Mouse (Mus musculus): ENCODE data around the gene Ctcf. TPM values are rescaled to one million over a fixed set of nuclear protein-coding genes. Genes with fewer than 3 reads are reported as not detected.

Ctcf gene
- total and polyA plus RNA-seq, 2 experiments from 2014 or later = 52.5 to 86.0 TPM

DNA sequence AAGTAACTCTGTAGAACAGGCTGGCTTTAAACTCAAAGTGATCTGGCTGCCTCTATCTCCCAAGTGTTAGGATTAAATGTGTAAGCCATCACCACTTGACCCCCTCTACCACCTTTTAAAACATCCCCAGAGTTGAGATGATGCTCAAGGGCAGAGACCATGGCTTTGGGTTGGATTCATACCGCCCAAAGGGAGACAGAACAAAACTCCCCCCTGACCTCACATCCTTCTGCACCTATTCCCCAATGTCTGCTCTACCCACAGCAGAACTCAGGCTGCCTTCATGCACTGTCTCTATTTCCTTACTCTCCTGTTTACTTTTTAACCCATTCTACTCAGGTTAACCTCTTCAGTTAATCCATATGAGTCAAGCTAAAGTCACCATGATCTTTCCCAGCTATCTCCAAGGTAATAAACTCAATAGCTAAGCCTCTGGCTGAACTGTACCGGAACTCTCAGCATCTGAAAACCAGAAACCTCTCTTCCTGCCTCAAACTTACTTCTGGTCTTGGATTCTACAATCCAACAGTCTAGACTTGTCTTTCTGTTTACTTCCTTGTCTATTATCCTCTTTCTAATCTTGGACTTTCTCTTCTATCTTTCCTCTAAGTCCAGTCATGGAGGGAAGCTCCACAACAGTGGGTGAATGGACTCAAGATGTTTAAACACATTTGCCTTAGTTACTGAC is 1.5 kb upstream of the Ctcf start:
- WGBS = 89% methylated on average over 2 of the region's 2 CpGs
- Histone ChIP-seq H3K27me3 (ENCODE audit: insufficient read depth, low read length) (no peaks in the 10 kb centered on the region), H3K9ac (no peak overlapping the region), H3K36me3 (ENCODE audit: insufficient read depth) (no peaks in the 10 kb centered on the region), H3K4me3 (ENCODE audit: low read depth, low read length) (no peak overlapping the region), H3K9me3 (ENCODE audit: low read length) (no peaks in the 10 kb centered on the region), H3K27ac (ENCODE audit: low read depth, low read length) (no peak overlapping the region), H3K4me2 (ENCODE audit: low read depth) (peak overlapping the region; percentile 83; the same call in 1 of the 2 replicates), H3K4me1 (ENCODE audit: insufficient read depth) (peaks cover 13% of the 10 kb centered on the region)
- TF ChIP-seq CTCF (IDR thresholded peaks at IDR 0.05; ENCODE audit: low read depth) = no peak
- DNase-seq (no peak), ATAC-seq (no peak)

GRCm38 (mm10) chr8:105635481-105635880 is 887 bp upstream of the Ctcf start:
- Histone ChIP-seq H3K9me3 (ENCODE audit: low read length) (no peaks in the 10 kb centered on the region), H3K9ac (peak overlapping the region; percentile 100), H3K4me3 (ENCODE audit: low read depth, low read length) (peak overlapping the region; percentile 97), H3K27ac (ENCODE audit: low read depth, low read length) (peak overlapping the region; percentile 71), H3K4me2 (ENCODE audit: low read depth) (peak overlapping the region; percentile 83), H3K27me3 (ENCODE audit: insufficient read depth, low read length) (no peaks in the 10 kb centered on the region), H3K4me1 (ENCODE audit: insufficient read depth) (peaks cover 13% of the 10 kb centered on the region), H3K36me3 (ENCODE audit: insufficient read depth) (no peaks in the 10 kb centered on the region)
- 2% methylated on average over 11 of the region's 11 CpGs for WGBS
- TF ChIP-seq CTCF (IDR thresholded peaks at IDR 0.05; ENCODE audit: low read depth) = no peak
- no peak for ATAC-seq
- no peak for DNase-seq

DNA sequence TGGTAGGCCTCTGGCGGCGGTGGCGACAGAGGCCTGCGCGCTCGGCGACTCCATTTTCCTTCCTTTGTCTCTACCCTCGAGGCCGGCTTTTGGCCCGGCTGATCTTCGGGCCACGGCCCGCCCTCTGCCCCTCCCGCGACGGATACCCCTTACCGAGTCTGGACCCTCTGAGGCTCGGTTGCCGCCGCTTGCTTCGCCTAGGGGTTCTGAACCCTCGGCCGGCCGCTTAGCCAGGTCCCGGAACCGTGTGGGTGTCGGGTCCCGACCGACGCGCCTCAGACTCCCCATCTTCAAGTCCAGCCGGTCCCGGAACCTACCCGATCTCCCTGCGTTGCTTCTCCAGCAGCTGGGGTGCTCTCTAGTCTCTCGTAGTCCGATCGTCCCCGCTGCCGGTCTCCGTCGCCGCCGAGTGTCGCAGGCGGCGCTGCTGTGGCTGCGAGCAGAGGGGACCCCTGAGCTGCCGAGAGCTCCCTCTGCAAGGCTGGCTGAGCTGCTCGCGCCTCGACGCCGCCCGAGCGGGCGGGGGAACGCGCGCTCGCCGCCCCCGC is 669 bp downstream of the Ctcf start, which contains the start of gene Agrp:
Gene Agrp, minus strand, starts transcription at position 431 of the 548 bp plus-strand sequence.
- H3K27ac ChIP-seq (ENCODE audit: low read depth, low read length) = peak within 1 kb of the TSS; percentile 100
- 2% methylated on average over 55 of the region's 63 CpGs for WGBS

DNA sequence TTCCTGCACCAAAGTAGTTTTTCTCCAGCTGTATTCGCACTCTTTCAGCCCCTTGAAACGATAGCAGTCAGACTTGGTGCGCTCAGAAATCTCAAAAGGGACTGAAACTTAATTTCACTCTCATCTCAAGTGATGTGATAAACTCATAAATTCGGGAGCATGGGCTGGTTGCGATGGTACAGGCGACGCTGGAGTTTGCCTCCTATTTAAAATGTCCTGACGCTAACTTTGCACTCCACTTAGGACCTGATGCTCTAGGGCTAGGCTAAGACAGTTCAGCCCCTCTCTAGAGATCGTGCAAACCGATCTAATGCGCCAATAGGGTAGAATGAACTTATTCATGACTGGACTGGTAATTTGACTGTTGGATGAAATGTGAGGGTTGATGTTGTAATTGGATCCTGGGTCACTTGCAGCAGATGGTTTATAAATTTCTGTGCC is 1.3 kb downstream of the Ctcf start:
- H3K4me1 ChIP-seq (ENCODE audit: insufficient read depth) = peaks cover 13% of the 10 kb centered on the region
- no peaks in the 10 kb centered on the region for H3K27me3 ChIP-seq (ENCODE audit: insufficient read depth, low read length)
- peak overlapping the region; percentile 97 for H3K4me3 ChIP-seq (ENCODE audit: low read depth, low read length)
- no peaks in the 10 kb centered on the region for H3K36me3 ChIP-seq (ENCODE audit: insufficient read depth)
- DNase-seq (peak; percentile 26), ATAC-seq (no peak)
- under 1% methylated on average over 11 of the region's 11 CpGs for WGBS
- TF ChIP-seq CTCF (IDR thresholded peaks at IDR 0.05; ENCODE audit: low read depth) = no peak
- H3K27ac ChIP-seq (ENCODE audit: low read depth, low read length) = peak overlapping the region; percentile 100
- H3K9me3 ChIP-seq (ENCODE audit: low read length) = no peaks in the 10 kb centered on the region
- H3K9ac ChIP-seq = peak overlapping the region; percentile 100
- H3K4me2 ChIP-seq (ENCODE audit: low read depth) = peak overlapping the region; percentile 62

More for the DNA sequence above, 669 bp downstream of the Ctcf start, which contains the start of gene Agrp:
- Histone ChIP-seq H3K36me3 (ENCODE audit: insufficient read depth) (no peaks in the 10 kb centered on the region), H3K4me1 (ENCODE audit: insufficient read depth) (peaks cover 13% of the 10 kb centered on the region), H3K27me3 (ENCODE audit: insufficient read depth, low read length) (no peaks in the 10 kb centered on the region), H3K4me2 (ENCODE audit: low read depth) (peak within 1 kb of the TSS; percentile 83), H3K9me3 (ENCODE audit: low read length) (no peaks in the 10 kb centered on the region), H3K9ac (peak within 1 kb of the TSS; percentile 100), H3K4me3 (ENCODE audit: low read depth, low read length) (peak within 1 kb of the TSS; percentile 97)
- ATAC-seq = peak; percentile 50
- TF ChIP-seq CTCF (IDR thresholded peaks at IDR 0.05; ENCODE audit: low read depth) = peak; percentile 57
- DNase-seq = peak; percentile 77

GRCm38 (mm10) chr8:105638510-105638909 is 2.1 kb downstream of the Ctcf start:
- Histone ChIP-seq H3K27me3 (ENCODE audit: insufficient read depth, low read length) (no peaks in the 10 kb centered on the region), H3K9me3 (ENCODE audit: low read length) (no peaks in the 10 kb centered on the region), H3K4me3 (ENCODE audit: low read depth, low read length) (no peak overlapping the region), H3K4me2 (ENCODE audit: low read depth) (peak overlapping the region; percentile 62), H3K9ac (no peak overlapping the region), H3K27ac (ENCODE audit: low read depth, low read length) (no peak overlapping the region), H3K36me3 (ENCODE audit: insufficient read depth) (peaks cover under 1% of the 10 kb centered on the region; the same call in 1 of the 2 replicates), H3K4me1 (ENCODE audit: insufficient read depth) (peaks cover 13% of the 10 kb centered on the region)
- DNase-seq (no peak), ATAC-seq (no peak)
- WGBS = 78% methylated on average over 4 of the region's 4 CpGs
- no peak for TF ChIP-seq CTCF (IDR thresholded peaks at IDR 0.05; ENCODE audit: low read depth)

DNA sequence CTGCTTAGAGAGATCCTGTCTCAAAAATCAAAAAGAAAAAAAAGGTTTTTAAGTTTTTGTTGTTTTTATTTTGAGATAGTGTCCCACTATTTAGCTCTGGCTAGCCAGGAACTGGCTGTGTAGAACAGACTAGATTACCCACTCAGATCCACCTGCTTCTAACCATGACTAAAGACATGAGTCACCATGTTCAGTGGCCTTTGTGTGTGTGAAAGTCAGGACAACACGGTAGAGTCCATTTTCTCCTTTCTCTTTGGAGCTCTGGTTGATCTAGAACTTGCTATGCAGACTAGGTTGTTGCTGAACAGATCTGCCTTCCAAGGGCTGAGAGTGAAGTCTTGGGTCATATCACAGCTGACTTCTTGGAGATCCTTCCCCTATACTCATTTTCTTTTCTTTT is 3.5 kb downstream of the Ctcf start:
- ATAC-seq = no peak
- H3K27me3 ChIP-seq (ENCODE audit: insufficient read depth, low read length) = no peaks in the 10 kb centered on the region
- TF ChIP-seq CTCF (IDR thresholded peaks at IDR 0.05; ENCODE audit: low read depth) = no peak
- H3K4me3 ChIP-seq (ENCODE audit: low read depth, low read length) = no peak overlapping the region
- H3K4me2 ChIP-seq (ENCODE audit: low read depth) = no peak overlapping the region
- peaks cover 13% of the 10 kb centered on the region for H3K4me1 ChIP-seq (ENCODE audit: insufficient read depth)
- no peaks in the 10 kb centered on the region for H3K9me3 ChIP-seq (ENCODE audit: low read length)
- WGBS = 67% methylated on average over 1 of the region's 1 CpGs
- H3K27ac ChIP-seq (ENCODE audit: low read depth, low read length) = no peak overlapping the region
- H3K36me3 ChIP-seq (ENCODE audit: insufficient read depth) = peaks cover 4% of the 10 kb centered on the region; the same call in 1 of the 2 replicates
- no peak for DNase-seq
- H3K9ac ChIP-seq = no peak overlapping the region

DNA sequence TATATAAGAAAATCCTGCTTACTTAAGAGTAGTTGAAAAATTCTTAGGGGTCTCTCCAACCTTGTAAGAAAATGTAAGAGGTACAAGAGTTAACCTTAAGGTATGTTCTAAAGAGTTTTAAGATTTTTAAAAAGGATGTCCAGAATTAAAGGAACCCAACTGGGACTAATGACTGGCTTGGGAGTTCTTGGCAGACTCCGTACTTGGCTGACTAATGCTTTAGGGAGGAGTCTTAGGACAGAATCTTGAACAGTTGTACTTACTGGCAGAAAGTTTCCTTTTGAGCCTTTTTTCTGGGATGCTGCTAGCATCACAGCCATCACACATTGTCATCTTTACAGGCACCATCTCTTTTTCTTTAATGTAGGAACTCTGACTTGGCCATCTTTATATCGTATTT is 4.1 kb downstream of the Ctcf start:
- no peak for ATAC-seq
- Histone ChIP-seq H3K36me3 (ENCODE audit: insufficient read depth) (peaks cover 7% of the 10 kb centered on the region; the same call in 1 of the 2 replicates), H3K27ac (ENCODE audit: low read depth, low read length) (no peak overlapping the region), H3K27me3 (ENCODE audit: insufficient read depth, low read length) (no peaks in the 10 kb centered on the region), H3K9me3 (ENCODE audit: low read length) (no peaks in the 10 kb centered on the region), H3K4me2 (ENCODE audit: low read depth) (no peak overlapping the region), H3K4me1 (ENCODE audit: insufficient read depth) (peaks cover 13% of the 10 kb centered on the region), H3K9ac (no peak overlapping the region), H3K4me3 (ENCODE audit: low read depth, low read length) (no peak overlapping the region)
- no peak for TF ChIP-seq CTCF (IDR thresholded peaks at IDR 0.05; ENCODE audit: low read depth)
- no peak for DNase-seq
- WGBS = 53% methylated on average over 2 of the region's 2 CpGs

Data from forebrain, postnatal 0 days (tissue).